In genomic region chr7:64915121-64915520, GRCm38 (mm10) we compare ENCODE assay signal across 19 mouse cellular contexts. TPM values are rescaled to one million over a fixed set of nuclear protein-coding genes. Genes with fewer than 3 reads are reported as not detected.
DNase-seq lines count a peak whose midpoint lies in the region; ATAC-seq and TF ChIP-seq lines count a peak whose summit lies in the region.
"Had no signal": no experiment of that assay in that cellular context is flagged by ENCODE, and none has a peak within 500 bp of the region (broad histone marks: within the 10 kb centered on the region; RNA-seq: fewer than 3 reads in every experiment).

No protein-coding gene starts in this region.

- H3K36me3 ChIP-seq in hindbrain, embryonic 13.5 days: no peaks in the 10 kb centered on the region
- H3K36me3 ChIP-seq in hindbrain, embryonic 12.5 days: no peaks in the 10 kb centered on the region
- H3K36me3 ChIP-seq in midbrain, embryonic 14.5 days (ENCODE audit: control insufficient read depth, insufficient read depth, low read length): no peaks in the 10 kb centered on the region
- H3K36me3 ChIP-seq in midbrain, embryonic 10.5 days: no peaks in the 10 kb centered on the region
- H3K36me3 ChIP-seq in forebrain, postnatal 0 days (ENCODE audit: insufficient read depth): no peaks in the 10 kb centered on the region
- H3K36me3 ChIP-seq: embryonic facial prominence, embryonic 13.5 days; limb, embryonic 10.5 days; liver, embryonic 12.5 days had no signal

- H3K9me3 ChIP-seq in hindbrain, embryonic 13.5 days: no peaks in the 10 kb centered on the region
- no peaks in the 10 kb centered on the region; the same call in 1 of the 2 replicates for H3K9me3 ChIP-seq in hindbrain, embryonic 12.5 days (replicated peaks)
- H3K9me3 ChIP-seq in midbrain, embryonic 14.5 days (ENCODE audit: control insufficient read depth, low read length): no peaks in the 10 kb centered on the region
- no peaks in the 10 kb centered on the region for H3K9me3 ChIP-seq in midbrain, embryonic 10.5 days (replicated peaks)
- no peaks in the 10 kb centered on the region for H3K9me3 ChIP-seq in forebrain, postnatal 0 days (ENCODE audit: low read length)
- H3K9me3 ChIP-seq: embryonic facial prominence, embryonic 13.5 days; limb, embryonic 10.5 days; liver, embryonic 12.5 days had no signal

- 0 out of 2 replicates have a peak overlapping the region, but pooled peaks have one; percentile 10 for H3K27ac ChIP-seq in hindbrain, embryonic 13.5 days
- no peak overlapping the region for H3K27ac ChIP-seq in hindbrain, embryonic 12.5 days
- H3K27ac ChIP-seq in midbrain, embryonic 14.5 days (replicated peaks; ENCODE audit: low read depth, low read length): no peak overlapping the region
- no peak overlapping the region for H3K27ac ChIP-seq in midbrain, embryonic 10.5 days (replicated peaks)
- H3K27ac ChIP-seq in forebrain, postnatal 0 days (ENCODE audit: low read depth, low read length): peak overlapping the region; percentile 57
- H3K27ac ChIP-seq: embryonic facial prominence, embryonic 13.5 days; limb, embryonic 10.5 days; liver, embryonic 12.5 days had no signal

- H3K4me2 ChIP-seq in hindbrain, embryonic 13.5 days: no peak overlapping the region
- H3K4me2 ChIP-seq in hindbrain, embryonic 12.5 days (replicated peaks): no peak overlapping the region
- H3K4me2 ChIP-seq in midbrain, embryonic 14.5 days (ENCODE audit: low read length): no peak overlapping the region
- no peak overlapping the region for H3K4me2 ChIP-seq in forebrain, postnatal 0 days (ENCODE audit: low read depth)
- H3K4me2 ChIP-seq: embryonic facial prominence, embryonic 13.5 days; liver, embryonic 12.5 days; lung, embryonic 14.5 days had no signal

- WGBS in hindbrain, embryonic 13.5 days: 67% methylated on average over 2 of the region's 2 CpGs
- WGBS in hindbrain, embryonic 12.5 days: 83% methylated on average over 2 of the region's 2 CpGs
- 40% methylated on average over 2 of the region's 2 CpGs for WGBS in midbrain, embryonic 14.5 days
- WGBS in midbrain, embryonic 10.5 days: 82% methylated on average over 2 of the region's 2 CpGs
- WGBS in forebrain, postnatal 0 days: 20% methylated on average over 2 of the region's 2 CpGs

- no peaks in the 10 kb centered on the region for H3K27me3 ChIP-seq in hindbrain, embryonic 13.5 days
- H3K27me3 ChIP-seq in hindbrain, embryonic 12.5 days: no peaks in the 10 kb centered on the region
- no peaks in the 10 kb centered on the region for H3K27me3 ChIP-seq in midbrain, embryonic 14.5 days (ENCODE audit: control insufficient read depth, insufficient read depth, low read length)
- no peaks in the 10 kb centered on the region for H3K27me3 ChIP-seq in midbrain, embryonic 10.5 days (ENCODE audit: low read depth, poor library complexity, severe bottlenecking)
- H3K27me3 ChIP-seq in forebrain, postnatal 0 days (ENCODE audit: insufficient read depth, low read length): no peaks in the 10 kb centered on the region
- H3K27me3 ChIP-seq: embryonic facial prominence, embryonic 13.5 days; liver, embryonic 12.5 days had no signal

- ATAC-seq in hindbrain, embryonic 13.5 days (ENCODE audit: low FRiP score): no peak
- ATAC-seq in hindbrain, embryonic 12.5 days (ENCODE audit: low FRiP score): no peak
- no peak for ATAC-seq in midbrain, embryonic 14.5 days (ENCODE audit: low FRiP score, low TSS enrichment)
- peak; percentile 48 for ATAC-seq in forebrain, postnatal 0 days
- no peak for ATAC-seq in megakaryocyte progenitor cell, adult 5-6 weeks (replicated peaks; ENCODE audit: poor library complexity)
- ATAC-seq: inflammation-experienced regulatory T-cells, adult 6 months; liver, embryonic 12.5 days had no signal

- peak; percentile 25 for DNase-seq in midbrain, embryonic 14.5 days
- DNase-seq in midbrain, embryonic 10.5 days (ENCODE audit: low spot score): no peak
- DNase-seq in forebrain, postnatal 0 days: peak; percentile 59
- DNase-seq in adrenal gland, postnatal 36 days: no peak
- DNase-seq: cerebellum, adult 18-20 months; gastrocnemius, postnatal 10 days; heart, postnatal 10 days; kidney, adult 8-10 months; kidney, postnatal 25 days; lung, postnatal 4 days; right cerebral cortex, postnatal 25 days had no signal

- 0 out of 2 replicates have a peak, but pooled peaks cover 10% of the 10 kb centered on the region for H3K4me1 ChIP-seq in hindbrain, embryonic 13.5 days (replicated peaks)
- H3K4me1 ChIP-seq in hindbrain, embryonic 12.5 days: no peaks in the 10 kb centered on the region
- peaks cover 3% of the 10 kb centered on the region; the same call in 1 of the 2 replicates for H3K4me1 ChIP-seq in midbrain, embryonic 14.5 days (ENCODE audit: control insufficient read depth, insufficient read depth, low read length)
- H3K4me1 ChIP-seq in midbrain, embryonic 10.5 days: no peaks in the 10 kb centered on the region; the same call in 1 of the 2 replicates
- no peaks in the 10 kb centered on the region; the same call in 1 of the 2 replicates for H3K4me1 ChIP-seq in forebrain, postnatal 0 days (ENCODE audit: insufficient read depth)
- H3K4me1 ChIP-seq: embryonic facial prominence, embryonic 13.5 days; limb, embryonic 10.5 days; liver, embryonic 12.5 days had no signal

- no peak overlapping the region for H3K4me3 ChIP-seq in hindbrain, embryonic 13.5 days
- no peak overlapping the region for H3K4me3 ChIP-seq in hindbrain, embryonic 12.5 days
- no peak overlapping the region for H3K4me3 ChIP-seq in midbrain, embryonic 14.5 days (replicated peaks; ENCODE audit: low read depth, low read length)
- H3K4me3 ChIP-seq in midbrain, embryonic 10.5 days: no peak overlapping the region
- no peak overlapping the region for H3K4me3 ChIP-seq in forebrain, postnatal 0 days (ENCODE audit: low read depth, low read length)
- H3K4me3 ChIP-seq: embryonic facial prominence, embryonic 13.5 days; limb, embryonic 10.5 days; liver, embryonic 12.5 days had no signal

- TF ChIP-seq CTCF in forebrain, postnatal 0 days (IDR thresholded peaks at IDR 0.05; ENCODE audit: low read depth): no peak

- H3K9ac ChIP-seq in hindbrain, embryonic 13.5 days: no peak overlapping the region
- H3K9ac ChIP-seq in hindbrain, embryonic 12.5 days: no peak overlapping the region
- H3K9ac ChIP-seq in midbrain, embryonic 14.5 days (replicated peaks; ENCODE audit: low read length): no peak overlapping the region
- H3K9ac ChIP-seq in forebrain, postnatal 0 days: no peak overlapping the region
- H3K9ac ChIP-seq: embryonic facial prominence, embryonic 13.5 days; liver, embryonic 12.5 days; lung, embryonic 14.5 days had no signal

RNA-seq across cellular contexts. Expression of gene Nsmce3, which starts 42.3 kb away (rescaled TPM):
- 10.2 and 10.8 TPM in 2 replicates for polyA plus RNA-seq in hindbrain, embryonic 13.5 days (2015; fragmentation: Nextera tagmentation; extraction: Ambion mirVana)
- polyA plus RNA-seq in hindbrain, embryonic 12.5 days (2016; fragmentation: Nextera tagmentation; extraction: Ambion mirVana): 10.9 and 11.1 TPM in 2 replicates
- polyA plus RNA-seq in midbrain, embryonic 14.5 days (2014; fragmentation: Nextera tagmentation; extraction: Ambion mirVana): 10.7 and 12.3 TPM in 2 replicates
- 11.6 and 12.5 TPM in 2 replicates for polyA plus RNA-seq in midbrain, embryonic 10.5 days (2016; fragmentation: Nextera tagmentation; extraction: Ambion mirVana)
- 16.2 and 20.5 TPM in 2 replicates for total RNA-seq in forebrain, postnatal 0 days (2014; rRNA removed)
- polyA plus RNA-seq in forebrain, postnatal 0 days (2015; fragmentation: Nextera tagmentation; extraction: Ambion mirVana): 8.2 and 10.2 TPM in 2 replicates
- 5.3 and 6.0 TPM in 2 replicates for total RNA-seq in megakaryocyte progenitor cell, adult 5-6 weeks (2015)
- total RNA-seq in megakaryocyte progenitor cell, adult 5-6 weeks (2017): 5.5 and 5.8 TPM in 2 replicates
- total RNA-seq in adrenal gland, postnatal 36 days (2021): 1 to 10 TPM; 7.9 to 9.6 TPM

Comparison
In these comparisons a context has a peak if more than half of its experiments do, and no peak if none do; other contexts are left out.
1. H3K27ac ChIP-seq: peak in hindbrain, embryonic 13.5 days (single experiment) and forebrain, postnatal 0 days (single experiment); none in hindbrain, embryonic 12.5 days (single experiment), midbrain, embryonic 14.5 days (single experiment) and midbrain, embryonic 10.5 days (single experiment).
2. DNase-seq: peak in midbrain, embryonic 14.5 days (single experiment) and forebrain, postnatal 0 days (single experiment); none in midbrain, embryonic 10.5 days (single experiment) and adrenal gland, postnatal 36 days (0 of 2).